Mouse (Mus musculus) hindbrain, embryonic 15.5 days (tissue): ENCODE results near the gene Tbc1d9. TPM values are rescaled to one million over a fixed set of nuclear protein-coding genes. Genes with fewer than 3 reads are reported as not detected.
A peak's percentile ranks its signal among the peaks of the same experiment; 100 is the strongest.

Experiments used
- ATAC-seq: fragments of 200-750 bp; cut with Nextera tagmentation; 2 replicates; pipeline ENCODE4 v1.8.0; 2017; ENCODE audit warnings: low read depth, moderate number of reproducible peaks, moderate TSS enrichment; ENCODE audit not compliant: low FRiP score
- H3K27ac ChIP-seq: fragments of 300-500 bp; sonication (generic); replicated peaks from 2 replicates; pipeline ENCODE4 v1.5.1; 2015; ENCODE audit warnings: mild to moderate bottlenecking, inconsistent platforms
- H3K27me3 ChIP-seq: fragments of 300-500 bp; sonication (generic); 2 replicates; pipeline ENCODE4 v1.6.1; 2015; ENCODE audit warnings: control low read depth, inconsistent platforms
- H3K36me3 ChIP-seq: fragments of 300-500 bp; sonication (generic); 2 replicates; pipeline ENCODE4 v1.6.1; 2015; ENCODE audit warnings: control low read depth, inconsistent platforms
- H3K4me1 ChIP-seq: fragments of 300-500 bp; sonication (generic); replicated peaks from 2 replicates; pipeline ENCODE4 v1.6.1; 2015; ENCODE audit warnings: control low read depth, inconsistent platforms
- H3K4me2 ChIP-seq: fragments of 300-500 bp; sonication (generic); 2 replicates; pipeline ENCODE4 v1.6.1; 2015; ENCODE audit warnings: moderate library complexity, mild to moderate bottlenecking, inconsistent platforms
- H3K4me3 ChIP-seq: fragments of 300-500 bp; sonication (generic); 2 replicates; pipeline ENCODE4 v1.5.1; 2015; ENCODE audit warnings: mild to moderate bottlenecking, inconsistent platforms
- H3K9ac ChIP-seq: fragments of 300-500 bp; sonication (generic); 2 replicates; pipeline ENCODE4 v1.6.1; 2015; ENCODE audit warnings: inconsistent platforms
- H3K9me3 ChIP-seq: fragments of 300-500 bp; sonication (generic); 2 replicates; pipeline ENCODE4 v1.6.1; 2016; ENCODE audit warnings: control low read depth, inconsistent platforms
- WGBS: fragments of 180-500 bp; shearing (Covaris S2); methylation state at CpG from one replicate; pipeline ENCODE4 v1.1.7; 2015; 5-methylcytosine and 5-hydroxymethylcytosine counted together
- polyA plus RNA-seq: library from polyadenylated mRNA; unstranded; fragments of >200 nt; fragmentation: Nextera tagmentation; extraction: Ambion mirVana; gene quantifications from 2 replicates; pipeline ENCODE4 v1.2.1, GENCODE M21; 2015

Tbc1d9 gene
- polyA plus RNA-seq, result 15.7 and 17.0 TPM in 2 replicates

- Histone ChIP-seq H3K27me3 (no peaks in the 10 kb centered on the region), H3K27ac (peak within 1 kb of the TSS; percentile 91), H3K4me2 (peak within 1 kb of the TSS; percentile 53), H3K9ac (peak within 1 kb of the TSS; percentile 94), H3K4me1 (peaks cover 32% of the 10 kb centered on the region), H3K36me3 (no peaks in the 10 kb centered on the region), H3K4me3 (peak within 1 kb of the TSS; percentile 87), H3K9me3 (no peaks in the 10 kb centered on the region)
- peak; percentile 94 for ATAC-seq
- WGBS, result under 1% methylated on average over 63 of the region's 63 CpGs
Observed at GRCm38 (mm10) chr8:83165235-83165930, at the start of gene Tbc1d9. Gene Tbc1d9 (plus strand): TSS chr8:83165352.

GRCm38 (mm10) chr8:83135086-83135485 lies 30.1 kb upstream of the Tbc1d9 start:
- Histone ChIP-seq H3K36me3 (no peaks in the 10 kb centered on the region), H3K4me1 (no peaks in the 10 kb centered on the region), H3K4me3 (no peak overlapping the region), H3K9me3 (no peaks in the 10 kb centered on the region), H3K4me2 (no peak overlapping the region), H3K27ac (no peak overlapping the region), H3K27me3 (no peaks in the 10 kb centered on the region), H3K9ac (no peak overlapping the region)
- WGBS, result 55% methylated on average over 2 of the region's 2 CpGs
- ATAC-seq, result no peak

- H3K27me3 ChIP-seq, result no peaks in the 10 kb centered on the region
- ATAC-seq, result no peak
- no peak overlapping the region for H3K4me2 ChIP-seq
- no peaks in the 10 kb centered on the region for H3K9me3 ChIP-seq
- no peak overlapping the region for H3K4me3 ChIP-seq
- no peak overlapping the region for H3K9ac ChIP-seq
- H3K36me3 ChIP-seq, result no peaks in the 10 kb centered on the region
- 76% methylated on average over 1 of the region's 1 CpGs for WGBS
- H3K27ac ChIP-seq, result no peak overlapping the region
- H3K4me1 ChIP-seq, result no peaks in the 10 kb centered on the region
Observed at GRCm38 (mm10) chr8:83140068-83140467, 25.1 kb upstream of the Tbc1d9 start.

DNA sequence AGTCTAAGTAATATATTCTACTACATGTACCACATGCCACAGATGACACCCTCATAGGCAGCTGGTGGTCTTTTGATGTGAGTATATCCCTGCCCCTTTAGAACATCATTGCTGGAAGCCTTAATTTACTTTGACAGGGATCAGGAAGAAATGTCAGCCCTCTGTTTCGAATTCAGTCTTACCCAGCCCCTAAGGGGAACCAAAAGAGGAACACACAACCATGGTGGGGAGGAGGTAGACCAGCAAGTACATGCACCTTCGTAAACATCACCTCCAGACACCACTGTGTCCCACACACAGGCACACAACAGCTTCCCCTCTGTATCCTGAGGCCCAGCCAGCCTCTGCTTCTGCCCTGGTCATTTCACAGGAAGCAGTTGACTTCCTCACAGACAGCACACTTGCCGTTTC lies 24.4 kb upstream of the Tbc1d9 start:
- Histone ChIP-seq H3K9me3 (no peaks in the 10 kb centered on the region), H3K4me2 (no peak overlapping the region), H3K27me3 (no peaks in the 10 kb centered on the region), H3K27ac (no peak overlapping the region), H3K4me1 (no peaks in the 10 kb centered on the region), H3K9ac (no peak overlapping the region), H3K36me3 (no peaks in the 10 kb centered on the region), H3K4me3 (no peak overlapping the region)
- WGBS, result 75% methylated on average over 3 of the region's 3 CpGs
- no peak for ATAC-seq

- Histone ChIP-seq H3K27me3 (no peaks in the 10 kb centered on the region), H3K4me3 (no peak overlapping the region), H3K36me3 (no peaks in the 10 kb centered on the region), H3K4me2 (no peak overlapping the region), H3K9ac (no peak overlapping the region), H3K27ac (no peak overlapping the region), H3K4me1 (no peaks in the 10 kb centered on the region), H3K9me3 (no peaks in the 10 kb centered on the region)
- ATAC-seq, result no peak
- WGBS, result 87% methylated on average over 5 of the region's 5 CpGs
Observed at GRCm38 (mm10) chr8:83141358-83141757, 23.8 kb upstream of the Tbc1d9 start.

GRCm38 (mm10) chr8:83144601-83145000 lies 20.6 kb upstream of the Tbc1d9 start:
- Histone ChIP-seq H3K4me2 (no peak overlapping the region), H3K9me3 (no peaks in the 10 kb centered on the region), H3K27ac (no peak overlapping the region), H3K4me3 (no peak overlapping the region), H3K9ac (no peak overlapping the region), H3K4me1 (no peaks in the 10 kb centered on the region), H3K27me3 (no peaks in the 10 kb centered on the region), H3K36me3 (no peaks in the 10 kb centered on the region)
- ATAC-seq, result no peak
- WGBS, result 95% methylated on average over 4 of the region's 4 CpGs

DNA sequence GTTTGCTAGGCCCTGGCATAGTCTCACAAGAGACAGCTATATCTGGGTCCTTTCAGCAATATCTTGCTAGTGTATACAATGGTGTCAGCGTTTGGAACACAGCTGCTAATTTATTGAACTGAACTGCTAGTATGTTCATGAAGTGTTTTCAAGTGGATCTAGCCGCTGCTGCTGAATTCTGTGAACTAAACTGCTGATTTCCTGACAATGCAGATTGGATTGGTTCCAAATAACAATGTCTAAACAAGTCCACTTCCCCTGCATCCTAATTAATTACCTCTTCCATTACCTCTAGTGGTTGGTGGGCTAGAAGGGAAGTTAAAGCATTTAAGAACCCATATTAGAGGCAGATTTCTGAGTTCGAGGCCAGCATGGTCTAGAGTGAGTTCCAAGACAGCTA lies 19.7 kb upstream of the Tbc1d9 start:
- H3K9me3 ChIP-seq, result no peaks in the 10 kb centered on the region
- no peak overlapping the region for H3K27ac ChIP-seq
- H3K4me3 ChIP-seq, result no peak overlapping the region
- no peak overlapping the region for H3K9ac ChIP-seq
- no peak for ATAC-seq
- H3K27me3 ChIP-seq, result no peaks in the 10 kb centered on the region
- H3K4me2 ChIP-seq, result no peak overlapping the region
- no peaks in the 10 kb centered on the region for H3K36me3 ChIP-seq
- 72% methylated on average over 3 of the region's 3 CpGs for WGBS
- no peaks in the 10 kb centered on the region for H3K4me1 ChIP-seq

DNA sequence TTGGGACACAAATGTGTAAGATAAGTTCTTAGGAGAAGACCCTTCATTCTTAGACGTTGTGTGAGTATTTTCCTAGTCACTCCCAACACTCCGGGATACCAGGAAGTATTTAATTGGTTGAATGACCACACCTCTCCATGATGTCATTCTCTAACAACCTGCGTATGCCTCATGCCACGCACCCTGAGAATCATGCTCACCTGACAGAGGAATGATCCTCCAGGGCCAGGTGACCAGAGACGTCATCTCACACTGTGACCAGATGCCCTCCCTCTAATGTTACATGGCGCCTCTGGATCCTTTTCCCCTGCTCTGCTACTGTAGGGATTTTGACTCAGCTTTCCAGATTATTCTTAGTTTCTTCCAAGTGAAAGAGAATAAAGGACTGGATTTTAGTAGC lies 16.0 kb upstream of the Tbc1d9 start:
- Histone ChIP-seq H3K4me1 (no peaks in the 10 kb centered on the region), H3K4me2 (no peak overlapping the region), H3K27ac (no peak overlapping the region), H3K9me3 (no peaks in the 10 kb centered on the region), H3K9ac (no peak overlapping the region), H3K36me3 (no peaks in the 10 kb centered on the region), H3K4me3 (no peak overlapping the region), H3K27me3 (no peaks in the 10 kb centered on the region)
- WGBS, result 89% methylated on average over 6 of the region's 6 CpGs
- ATAC-seq, result no peak

DNA sequence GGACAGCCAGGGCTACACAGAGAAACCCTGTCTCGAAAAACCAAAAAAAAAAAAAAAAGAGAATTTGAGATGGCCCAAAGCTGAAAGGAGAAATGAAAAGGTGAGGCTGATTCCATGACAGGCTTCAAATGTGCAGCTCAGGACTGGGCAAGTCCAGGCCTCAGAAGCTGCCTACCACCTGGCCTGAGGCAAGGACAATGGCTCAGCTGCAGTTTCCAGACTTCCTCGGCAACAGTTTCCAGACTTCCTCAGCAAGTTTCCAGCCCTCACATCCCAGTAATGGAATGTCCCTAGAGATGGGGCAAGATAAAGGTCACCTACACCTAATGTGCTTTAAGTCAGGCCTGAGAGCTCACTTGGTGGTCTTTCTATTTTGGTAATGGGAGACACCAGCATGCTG lies 13.1 kb upstream of the Tbc1d9 start:
- H3K9ac ChIP-seq, result no peak overlapping the region
- H3K36me3 ChIP-seq, result no peaks in the 10 kb centered on the region
- no peaks in the 10 kb centered on the region for H3K27me3 ChIP-seq
- H3K9me3 ChIP-seq, result no peaks in the 10 kb centered on the region
- no peaks in the 10 kb centered on the region for H3K4me1 ChIP-seq
- H3K27ac ChIP-seq, result no peak overlapping the region
- ATAC-seq, result no peak
- H3K4me2 ChIP-seq, result no peak overlapping the region
- H3K4me3 ChIP-seq, result no peak overlapping the region
- WGBS, result 74% methylated on average over 2 of the region's 2 CpGs

GRCm38 (mm10) chr8:83152470-83152869 lies 12.7 kb upstream of the Tbc1d9 start:
- Histone ChIP-seq H3K4me3 (no peak overlapping the region), H3K27ac (no peak overlapping the region), H3K4me1 (no peaks in the 10 kb centered on the region), H3K36me3 (no peaks in the 10 kb centered on the region), H3K27me3 (no peaks in the 10 kb centered on the region), H3K9ac (no peak overlapping the region), H3K9me3 (no peaks in the 10 kb centered on the region), H3K4me2 (no peak overlapping the region)
- ATAC-seq, result no peak
- 73% methylated on average over 4 of the region's 4 CpGs for WGBS

DNA sequence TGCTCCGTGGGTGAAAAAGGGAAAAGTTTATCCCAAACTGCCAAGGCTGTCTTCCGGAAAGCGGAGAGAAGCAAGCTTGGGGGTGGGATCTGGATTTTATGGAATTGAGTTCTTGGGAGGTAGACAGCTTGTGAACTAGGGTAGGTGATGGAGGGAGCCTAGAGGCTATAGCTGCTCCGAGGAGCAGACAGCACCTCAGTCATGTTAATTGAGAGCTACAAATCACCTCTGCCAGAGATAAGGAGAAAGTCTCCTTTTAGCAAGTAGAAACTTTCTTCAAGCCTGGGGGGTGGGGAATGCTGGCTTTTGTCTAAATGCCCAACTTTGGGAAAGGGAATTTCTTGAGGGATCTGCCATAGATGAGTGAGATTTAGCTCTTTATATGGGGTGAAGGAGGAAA lies 10.0 kb upstream of the Tbc1d9 start:
- no peaks in the 10 kb centered on the region for H3K4me1 ChIP-seq
- no peak overlapping the region for H3K4me3 ChIP-seq
- H3K36me3 ChIP-seq, result no peaks in the 10 kb centered on the region
- H3K27me3 ChIP-seq, result no peaks in the 10 kb centered on the region
- 58% methylated on average over 4 of the region's 4 CpGs for WGBS
- no peaks in the 10 kb centered on the region for H3K9me3 ChIP-seq
- no peak for ATAC-seq
- H3K27ac ChIP-seq, result no peak overlapping the region
- no peak overlapping the region for H3K4me2 ChIP-seq
- H3K9ac ChIP-seq, result no peak overlapping the region

DNA sequence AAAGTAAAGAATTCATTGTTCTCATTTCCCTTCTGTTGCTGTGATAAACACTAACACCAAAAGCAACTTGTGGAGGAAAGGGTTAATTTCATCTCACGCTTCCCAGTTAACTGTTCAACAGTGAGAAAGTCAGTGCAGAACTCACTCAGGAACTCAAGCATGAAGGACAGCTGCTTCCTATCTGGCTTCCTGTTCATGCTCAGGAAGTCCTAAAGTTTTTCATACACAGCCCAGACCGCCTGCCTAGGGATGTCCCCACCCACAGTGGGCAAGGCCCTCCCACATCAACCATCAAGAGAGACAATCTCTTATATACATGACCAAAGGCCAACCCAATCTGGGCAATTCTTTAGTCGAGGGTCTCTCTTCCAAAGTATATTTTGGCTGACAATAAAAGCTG lies 6.2 kb upstream of the Tbc1d9 start:
- no peak overlapping the region for H3K4me2 ChIP-seq
- H3K27ac ChIP-seq, result no peak overlapping the region
- H3K27me3 ChIP-seq, result no peaks in the 10 kb centered on the region
- H3K36me3 ChIP-seq, result no peaks in the 10 kb centered on the region
- no peak overlapping the region for H3K9ac ChIP-seq
- no peak overlapping the region for H3K4me3 ChIP-seq
- H3K9me3 ChIP-seq, result no peaks in the 10 kb centered on the region
- WGBS, result 76% methylated on average over 3 of the region's 3 CpGs
- H3K4me1 ChIP-seq, result no peaks in the 10 kb centered on the region
- no peak for ATAC-seq

- no peaks in the 10 kb centered on the region for H3K9me3 ChIP-seq
- no peak overlapping the region for H3K27ac ChIP-seq
- H3K9ac ChIP-seq, result no peak overlapping the region
- no peak overlapping the region for H3K4me3 ChIP-seq
- H3K27me3 ChIP-seq, result no peaks in the 10 kb centered on the region
- peaks cover 3% of the 10 kb centered on the region; the same call in 1 of the 2 replicates for H3K4me1 ChIP-seq
- 41% methylated on average over 1 of the region's 1 CpGs for WGBS
- ATAC-seq, result no peak
- H3K4me2 ChIP-seq, result no peak overlapping the region
- no peaks in the 10 kb centered on the region for H3K36me3 ChIP-seq
Observed at GRCm38 (mm10) chr8:83159615-83160014, 5.5 kb upstream of the Tbc1d9 start.
